Mouse (Mus musculus) left cerebral cortex, postnatal 36 days (tissue): ENCODE data around the gene Ccdc103. TPM values are rescaled to one million over a fixed set of nuclear protein-coding genes. Genes with fewer than 3 reads are reported as not detected.

Experiments used
- total RNA-seq, 2 experiments: library from RNA; stranded (reverse); gene quantifications; 2 replicates each; pipeline ENCODE4 v1.2.3; 2021

Gene Ccdc103
- total RNA-seq, 2 experiments from 2014 or later = 2.0 to 3.6 TPM

Other genes starting within 250 kb of the Ccdc103 start
- not detected for gene Meioc, start 217.5 kb upstream of the Ccdc103 start, total RNA-seq
- gene Ccdc43, start 183.4 kb upstream of the Ccdc103 start, total RNA-seq = 10 to 100 TPM; 25.9 to 27.0 TPM
- gene Adam11, start 119.8 kb upstream of the Ccdc103 start, total RNA-seq = 100 to 1,000 TPM; 129 to 139 TPM
- gene Gjc1, start 61.5 kb upstream of the Ccdc103 start, total RNA-seq = 1 to 10 TPM; 6.0 to 7.5 TPM
- gene Higd1b, start 45.4 kb upstream of the Ccdc103 start, total RNA-seq = 1 to 10 TPM; 4.7 to 5.3 TPM
- gene Eftud2, start 219 bp upstream of the Ccdc103 start, total RNA-seq = 100 to 1,000 TPM; 123 to 135 TPM
- under 1 TPM in 1 of 2 experiments, not detected in 1; 0.20 TPM for gene Fam187a, start 4.0 kb downstream of the Ccdc103 start, total RNA-seq
- 100 to 1,000 TPM; 127 TPM for gene Gfap, start 19.7 kb downstream of the Ccdc103 start, total RNA-seq
- gene Kif18b, start 43.9 kb downstream of the Ccdc103 start, total RNA-seq = under 1 TPM; 0.16 to 0.44 TPM
- gene C1ql1, start 65.5 kb downstream of the Ccdc103 start, total RNA-seq = 10 to 100 TPM; 15.1 to 15.6 TPM
- gene Nmt1, start 147.0 kb downstream of the Ccdc103 start, total RNA-seq = 100 to 1,000 TPM; 126 to 127 TPM
- gene Dcakd, start 147.1 kb downstream of the Ccdc103 start, total RNA-seq = 10 to 100 TPM; 49.7 to 55.1 TPM
- gene Plcd3, start 220.5 kb downstream of the Ccdc103 start, total RNA-seq = 10 to 100 TPM; 16.1 to 19.3 TPM
- 10 to 100 TPM; 72.3 to 80.3 TPM for gene Acbd4, start 220.5 kb downstream of the Ccdc103 start, total RNA-seq
- gene Hexim1, start 235.0 kb downstream of the Ccdc103 start, total RNA-seq = 10 to 100 TPM; 42.8 to 51.6 TPM